Mouse (Mus musculus) heart, embryonic 11.5 days (tissue): ENCODE results near the gene Kcna7. TPM values are rescaled to one million over a fixed set of nuclear protein-coding genes. Genes with fewer than 3 reads are reported as not detected.

Experiments
- ATAC-seq: fragments of 200-750 bp; cut with Nextera tagmentation; replicated peaks from 2 replicates; pipeline ENCODE4 v1.8.0; 2017; ENCODE audit warnings: moderate library complexity; ENCODE audit not compliant: insufficient number of reproducible peaks, low FRiP score, low TSS enrichment
- H3K27ac ChIP-seq: fragments of 300-500 bp; sonication (generic); 2 replicates; pipeline ENCODE4 v1.5.1; 2014; ENCODE audit warnings: mild to moderate bottlenecking, low read depth, low read length
- H3K27me3 ChIP-seq: fragments of 300-500 bp; sonication (generic); 2 replicates; pipeline ENCODE4 v1.6.1; 2014; ENCODE audit warnings: mild to moderate bottlenecking, low read length, mixed read lengths; ENCODE audit not compliant: control insufficient read depth, insufficient read depth
- H3K36me3 ChIP-seq: fragments of 300-500 bp; sonication (generic); 2 replicates; pipeline ENCODE4 v1.6.1; 2014; ENCODE audit warnings: mild to moderate bottlenecking, low read length, moderate library complexity, mixed read lengths; ENCODE audit not compliant: control insufficient read depth, insufficient read depth
- H3K4me1 ChIP-seq: fragments of 300-500 bp; sonication (generic); 2 replicates; pipeline ENCODE4 v1.6.1; 2014; ENCODE audit warnings: low read length; ENCODE audit not compliant: control insufficient read depth, insufficient read depth
- H3K4me2 ChIP-seq: fragments of 300-500 bp; sonication (generic); 2 replicates; pipeline ENCODE4 v1.6.1; 2014; ENCODE audit warnings: mild to moderate bottlenecking, moderate library complexity
- H3K4me3 ChIP-seq: fragments of 300-500 bp; sonication (generic); 2 replicates; pipeline ENCODE4 v1.5.1; 2014; ENCODE audit warnings: low read depth, low read length
- H3K9ac ChIP-seq: fragments of 300-500 bp; sonication (generic); 2 replicates; pipeline ENCODE4 v1.6.1; 2014; ENCODE audit warnings: mild to moderate bottlenecking, low read depth, low read length, moderate library complexity
- H3K9me3 ChIP-seq: fragments of 300-500 bp; sonication (generic); replicated peaks from 2 replicates; pipeline ENCODE4 v1.6.1; 2016; ENCODE audit warnings: low read length; ENCODE audit not compliant: control insufficient read depth
- WGBS: fragments of 180-500 bp; shearing (Covaris S2); extraction: QIAGEN DNeasy Blood & Tissue Kit; methylation state at CpG from one replicate; pipeline ENCODE4 v1.1.7; 2014; ENCODE audit not compliant: insufficient replicate concordance; 5-methylcytosine and 5-hydroxymethylcytosine counted together
- microRNA-seq: library from miRNA; unstranded; fragments of <30 nt; microRNA quantifications from one replicate; pipeline ENCODE4, GENCODE M21; 2016; ENCODE audit warnings: borderline number of aligned reads
- polyA plus RNA-seq: library from polyadenylated mRNA; unstranded; fragments of >200 nt; fragmentation: Nextera tagmentation; extraction: Ambion mirVana; gene quantifications from 2 replicates; pipeline ENCODE4 v1.2.1, GENCODE M21; 2014

Kcna7 gene
- polyA plus RNA-seq, 1 experiment from 2014 or later = 0.37 TPM

DNA sequence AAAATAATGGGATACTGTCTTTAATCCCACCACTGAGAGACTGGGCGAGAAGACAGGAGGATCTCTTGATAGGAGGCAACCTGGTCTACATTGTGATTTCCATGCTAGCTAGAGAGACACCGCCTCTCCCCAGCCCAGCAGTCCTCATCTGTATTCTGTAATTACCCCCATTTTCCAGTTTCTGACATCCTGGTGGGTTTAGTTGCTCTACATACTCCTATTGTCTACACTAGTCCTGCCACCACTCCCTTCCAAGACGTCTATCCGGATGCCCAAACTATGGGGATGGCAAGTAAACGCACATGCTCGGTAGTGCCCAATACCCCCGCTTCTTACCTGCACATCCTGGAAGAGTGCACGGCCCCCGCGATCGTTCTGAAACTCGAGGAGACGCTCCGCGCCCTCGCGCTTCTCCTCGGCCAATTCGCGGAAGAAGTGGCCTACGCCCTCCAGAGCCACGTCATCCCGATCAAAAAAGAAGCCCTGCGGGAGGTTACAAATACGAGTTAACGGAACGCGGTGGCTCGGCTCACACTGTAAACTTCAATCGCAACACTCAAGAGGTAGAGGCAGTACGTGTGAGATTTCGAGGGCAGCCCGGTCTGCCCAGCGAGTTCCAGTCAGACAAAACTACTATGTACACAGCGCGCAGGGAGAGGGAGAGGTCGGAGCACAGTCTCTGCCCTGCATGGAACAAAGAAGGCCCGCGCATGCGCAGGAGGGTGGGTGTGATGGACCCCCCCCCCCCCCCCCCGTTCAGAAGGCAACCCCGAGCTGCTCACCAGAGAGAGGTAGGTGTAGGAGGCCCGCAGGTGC, 53.5 kb downstream of the Kcna7 start:
- no peaks in the 10 kb centered on the region for H3K27me3 ChIP-seq
- peak overlapping the region; percentile 93 for H3K27ac ChIP-seq
- H3K4me2 ChIP-seq = peak overlapping the region; percentile 80
- WGBS = under 1% methylated on average over 42 of the region's 43 CpGs
- ATAC-seq = peak; percentile 60
- peak overlapping the region; percentile 70 for H3K4me3 ChIP-seq
- peaks cover 27% of the 10 kb centered on the region for H3K4me1 ChIP-seq
- H3K9ac ChIP-seq = peak overlapping the region; percentile 94
- peaks cover 23% of the 10 kb centered on the region for H3K36me3 ChIP-seq
- no peaks in the 10 kb centered on the region for H3K9me3 ChIP-seq

Small RNA genes within 50 kb of the gene (microRNA-seq; reads per million reads assigned to microRNA genes)
- 0.95 reads per million, percentile 12 among the genes with 10 or more reads in this experiment for gene Gm22133

Other genes starting within 250 kb of the Kcna7 start
- gene Slc17a7, start 241.7 kb upstream of the Kcna7 start, polyA plus RNA-seq = 3.0 and 3.7 TPM in 2 replicates
- gene Gfy, start 226.1 kb upstream of the Kcna7 start, polyA plus RNA-seq = not detected in 2 replicates
- gene Pth2, start 224.7 kb upstream of the Kcna7 start, polyA plus RNA-seq = 0.68 TPM in 1 of 2 replicates, not detected in the other
- 0.39 and 0.70 TPM in 2 replicates for gene Ccdc155, start 200.8 kb upstream of the Kcna7 start, polyA plus RNA-seq
- 1.9 and 2.4 TPM in 2 replicates for gene Dkkl1, start 193.5 kb upstream of the Kcna7 start, polyA plus RNA-seq
- gene Tead2, start 189.9 kb upstream of the Kcna7 start, polyA plus RNA-seq = 129 and 131 TPM in 2 replicates
- 2.1 and 2.2 TPM in 2 replicates for gene Cd37, start 166.5 kb upstream of the Kcna7 start, polyA plus RNA-seq
- 0.32 and 0.47 TPM in 2 replicates for gene Slc6a16, start 164.6 kb upstream of the Kcna7 start, polyA plus RNA-seq
- not detected in 2 replicates for gene Slc6a21, start 128.1 kb upstream of the Kcna7 start, polyA plus RNA-seq
- gene Trpm4, start 71.9 kb upstream of the Kcna7 start, polyA plus RNA-seq = 7.0 and 9.8 TPM in 2 replicates
- 24.3 and 30.1 TPM in 2 replicates for gene Hrc, start 70.4 kb upstream of the Kcna7 start, polyA plus RNA-seq
- 2.0 and 3.7 TPM in 2 replicates for gene Ppfia3, start 38.6 kb upstream of the Kcna7 start, polyA plus RNA-seq
- 1.6 and 1.7 TPM in 2 replicates for gene Lin7b, start 35.1 kb upstream of the Kcna7 start, polyA plus RNA-seq
- 51.6 and 72.0 TPM in 2 replicates for gene Snrnp70, start 9.9 kb upstream of the Kcna7 start, polyA plus RNA-seq
- 3.2 TPM in 2 replicates for gene Ntf5, start 8.0 kb downstream of the Kcna7 start, polyA plus RNA-seq
- gene Lhb, start 15.2 kb downstream of the Kcna7 start, polyA plus RNA-seq = 0.33 and 0.46 TPM in 2 replicates
- 99.1 and 106 TPM in 2 replicates for gene Gys1, start 29.2 kb downstream of the Kcna7 start, polyA plus RNA-seq
- 98.2 and 104 TPM in 2 replicates for gene Ruvbl2, start 32.4 kb downstream of the Kcna7 start, polyA plus RNA-seq
- 4,030 and 4,320 TPM in 2 replicates for gene Ftl1, start 54.2 kb downstream of the Kcna7 start, polyA plus RNA-seq
- 91.3 and 146 TPM in 2 replicates for gene Bax, start 61.2 kb downstream of the Kcna7 start, polyA plus RNA-seq
- 1.5 and 2.2 TPM in 2 replicates for gene Tulp2, start 76.2 kb downstream of the Kcna7 start, polyA plus RNA-seq
- not detected in 2 replicates for gene Gm45808, start 81.2 kb downstream of the Kcna7 start, polyA plus RNA-seq
- gene Dhdh, start 83.2 kb downstream of the Kcna7 start, polyA plus RNA-seq = 4.6 and 4.9 TPM in 2 replicates
- 165 and 186 TPM in 2 replicates for gene Nucb1, start 104.8 kb downstream of the Kcna7 start, polyA plus RNA-seq
- 28.5 and 28.8 TPM in 2 replicates for gene Ppp1r15a, start 120.6 kb downstream of the Kcna7 start, polyA plus RNA-seq
- gene Plekha4, start 120.7 kb downstream of the Kcna7 start, polyA plus RNA-seq = 1.1 TPM in 2 replicates
- gene Hsd17b14, start 149.2 kb downstream of the Kcna7 start, polyA plus RNA-seq = 0.31 and 1.5 TPM in 2 replicates
- 69.1 and 73.2 TPM in 2 replicates for gene Bcat2, start 164.5 kb downstream of the Kcna7 start, polyA plus RNA-seq
- not detected in 2 replicates for gene Fgf21, start 209.8 kb downstream of the Kcna7 start, polyA plus RNA-seq
- not detected in 2 replicates for gene Fut1, start 211.6 kb downstream of the Kcna7 start, polyA plus RNA-seq
- 0.34 and 0.35 TPM in 2 replicates for gene Izumo1, start 216.2 kb downstream of the Kcna7 start, polyA plus RNA-seq
- 13.9 and 14.5 TPM in 2 replicates for gene Rasip1, start 221.8 kb downstream of the Kcna7 start, polyA plus RNA-seq
- 3.4 and 4.0 TPM in 2 replicates for gene Mamstr, start 234.3 kb downstream of the Kcna7 start, polyA plus RNA-seq